Mouse (Mus musculus) erythroblast, adult 5-6 weeks (primary cell): Measurements from ENCODE around the gene Sept1. TPM values are rescaled to one million over a fixed set of nuclear protein-coding genes. Genes with fewer than 3 reads are reported as not detected.

Experiments used
- ATAC-seq: replicated peaks from 2 replicates; pipeline ENCODE4 v1.8.0; 2016; ENCODE audit warnings: moderate number of reproducible peaks, mild to moderate bottlenecking, moderate TSS enrichment, inconsistent platforms; ENCODE audit not compliant: poor library complexity, low FRiP score, severe bottlenecking
- total RNA-seq, 2 experiments: library from RNA; stranded (forward) in 1 of 2; stranded (reverse) in 1 of 2; fragments of 150-400 nt in 1 of 2; fragments of 200-764, 138-1000 nt in 1 of 2; gene quantifications; 2 replicates each; pipeline versions ENCODE4 v1.2.3 to v1.2.4; 2015 to 2017; ENCODE audit warnings: low replicate concordance in 2 of 2

Gene Sept1
- total RNA-seq, 2 experiments from 2014 or later, result 179 to 204 TPM

DNA sequence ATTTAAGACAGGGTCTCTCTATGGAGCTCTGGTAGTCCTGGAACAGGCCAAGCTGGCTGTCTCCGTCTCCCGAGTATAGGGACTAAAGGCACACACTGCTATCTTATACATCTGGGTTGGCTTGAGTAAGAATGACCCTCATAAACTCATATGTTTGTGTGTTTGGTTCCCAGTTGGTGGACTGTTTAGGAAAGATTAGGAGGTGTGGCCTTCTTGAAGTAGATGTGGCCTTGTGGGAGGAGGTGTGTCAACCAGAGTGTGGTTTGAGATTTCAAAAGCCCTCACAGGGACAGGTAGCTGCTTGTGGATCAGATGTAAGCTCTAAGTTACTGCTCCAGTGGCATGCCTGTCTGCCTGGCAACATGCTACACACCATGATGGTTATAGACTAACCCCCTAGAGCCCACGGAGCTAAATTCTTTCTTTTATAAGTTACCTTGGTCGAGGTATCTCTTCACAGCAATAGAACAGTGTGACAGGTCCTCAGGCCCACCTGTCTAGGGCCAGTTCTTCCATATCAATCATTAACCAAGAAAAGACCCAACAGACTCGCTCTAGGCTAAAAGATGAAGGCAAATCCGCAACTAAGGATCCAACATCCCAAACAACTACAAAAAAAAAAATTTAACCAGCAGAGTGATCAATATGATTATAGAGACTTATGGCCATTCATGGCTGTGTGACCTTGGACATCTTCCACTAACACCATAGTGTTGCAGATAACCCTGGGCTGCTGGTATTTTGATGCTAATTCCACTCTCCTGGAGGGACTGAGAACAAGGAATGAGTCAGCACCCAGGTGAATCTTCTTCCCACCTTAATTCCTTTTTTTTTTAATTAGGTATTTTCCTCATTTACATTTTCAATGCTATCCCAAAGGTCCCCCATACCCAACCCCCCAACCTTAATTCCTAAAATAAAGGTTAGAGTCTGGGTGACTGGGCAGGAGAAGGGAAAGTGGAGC, 9.1 kb downstream of the Sept1 start:
- ATAC-seq, result peak; percentile 75

DNA sequence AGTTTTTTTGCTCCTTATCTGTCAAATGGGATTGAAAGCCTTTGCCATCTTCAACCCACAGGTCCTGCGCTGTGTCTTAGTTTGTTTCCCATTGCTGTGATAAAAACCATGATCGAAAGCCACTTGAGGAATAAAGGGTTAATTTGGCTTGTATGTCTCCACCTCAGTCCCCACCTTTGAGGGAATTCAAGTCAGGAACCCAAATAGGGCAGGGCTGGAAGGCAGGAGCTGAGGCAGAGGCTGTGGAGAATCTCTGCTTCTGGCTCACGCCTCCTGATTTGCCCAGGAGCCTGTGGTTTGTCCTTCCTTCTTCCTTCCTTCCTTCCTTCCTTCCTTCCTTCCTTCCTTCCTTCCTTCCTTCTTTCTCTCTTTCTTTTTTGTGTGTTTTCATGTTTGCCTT, 9.8 kb downstream of the Sept1 start:
- no peak for ATAC-seq

DNA sequence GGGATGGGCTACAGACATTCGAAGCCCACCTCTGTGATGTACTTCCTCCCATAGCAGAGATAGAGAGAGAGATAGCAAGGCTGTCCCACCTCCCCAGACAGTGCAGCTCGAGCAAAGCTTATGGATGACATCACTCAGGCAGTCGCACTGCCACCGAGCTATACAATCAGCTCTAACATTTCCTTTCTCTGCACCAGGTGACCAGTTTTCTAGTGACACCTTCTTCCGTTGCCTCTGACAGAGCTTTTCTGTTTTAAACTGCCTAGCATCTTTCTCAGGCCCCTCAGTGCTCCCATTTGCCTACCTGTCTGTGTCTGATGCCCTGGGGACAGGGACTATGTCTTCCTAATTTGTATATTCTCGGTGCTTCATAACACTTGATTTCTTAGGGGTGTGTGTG, 12.5 kb downstream of the Sept1 start:
- no peak for ATAC-seq

DNA sequence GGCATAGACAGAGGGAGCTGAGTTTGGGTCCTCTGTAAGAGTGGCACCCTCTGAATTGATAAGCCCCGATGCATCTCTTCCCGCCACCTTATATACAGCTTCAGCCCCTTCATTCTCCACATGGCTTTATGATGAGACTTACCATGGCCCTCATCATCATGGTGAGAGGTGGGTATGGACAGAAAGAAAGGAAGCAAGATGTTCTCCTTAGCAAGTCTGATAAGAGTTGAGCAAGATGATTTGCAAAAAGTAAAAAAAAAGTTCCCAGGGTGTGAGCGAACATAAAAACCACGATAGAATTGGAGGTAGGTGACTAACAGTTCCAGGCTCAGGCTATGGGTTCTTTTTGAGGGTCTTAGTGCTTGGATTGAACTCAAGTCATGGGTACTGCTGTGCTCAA, 14.3 kb downstream of the Sept1 start:
- peak; percentile 52 for ATAC-seq

DNA sequence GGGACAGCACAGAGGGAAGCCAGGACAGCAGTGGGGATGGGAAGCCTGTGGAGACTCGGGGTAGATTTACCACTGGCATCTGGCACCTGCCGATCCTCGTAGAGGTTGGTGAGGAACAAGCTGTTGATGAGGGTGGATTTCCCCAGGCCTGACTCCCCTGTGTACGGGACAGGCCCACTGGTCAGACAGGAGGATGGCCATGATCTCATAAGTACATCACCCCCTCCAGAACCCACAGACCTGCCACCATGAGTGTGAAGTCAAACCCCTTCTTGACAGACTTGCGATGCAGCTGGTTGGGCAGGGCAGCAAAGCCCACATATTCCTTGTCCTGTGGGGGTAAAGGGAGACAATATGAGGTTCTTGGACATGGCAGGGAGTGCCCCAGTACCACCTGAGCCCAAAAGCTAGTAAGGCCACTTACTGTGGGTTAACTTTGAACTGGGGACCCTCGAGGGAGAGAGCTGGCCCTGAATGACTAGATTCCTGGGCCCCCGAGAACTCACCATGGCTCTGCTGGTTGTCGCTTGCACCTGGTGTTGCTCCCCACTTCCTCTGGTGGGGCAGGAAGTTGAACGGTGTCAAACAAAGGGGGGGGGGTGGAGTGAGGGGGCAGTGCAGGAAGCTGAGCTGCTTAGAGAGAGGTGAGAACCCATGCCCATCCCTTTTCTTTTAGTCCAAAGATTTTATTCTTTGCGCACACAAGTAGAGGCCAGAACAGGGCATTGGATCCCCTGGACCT, 14.9 kb downstream of the Sept1 start:
- ATAC-seq, result no peak

DNA sequence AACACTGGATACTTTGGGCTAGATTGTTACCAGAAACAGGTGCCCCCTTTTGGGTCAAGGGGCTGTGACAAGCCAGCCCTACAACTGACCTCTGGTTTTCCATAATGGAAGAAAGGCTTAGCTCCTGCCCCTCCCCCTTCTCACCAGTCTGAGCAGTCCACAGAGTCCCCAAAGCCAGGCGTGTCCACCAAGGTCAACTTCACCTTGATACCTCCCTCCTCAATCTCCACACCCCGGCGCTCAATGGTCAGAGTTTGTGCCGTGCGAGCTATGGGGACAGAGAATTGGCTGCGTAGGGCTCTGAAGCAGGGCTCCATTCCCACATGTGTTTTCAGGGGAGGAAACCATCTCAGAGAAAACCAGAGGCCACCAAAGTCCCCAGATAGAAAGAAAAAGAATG, 15.5 kb downstream of the Sept1 start:
- ATAC-seq, result no peak

DNA sequence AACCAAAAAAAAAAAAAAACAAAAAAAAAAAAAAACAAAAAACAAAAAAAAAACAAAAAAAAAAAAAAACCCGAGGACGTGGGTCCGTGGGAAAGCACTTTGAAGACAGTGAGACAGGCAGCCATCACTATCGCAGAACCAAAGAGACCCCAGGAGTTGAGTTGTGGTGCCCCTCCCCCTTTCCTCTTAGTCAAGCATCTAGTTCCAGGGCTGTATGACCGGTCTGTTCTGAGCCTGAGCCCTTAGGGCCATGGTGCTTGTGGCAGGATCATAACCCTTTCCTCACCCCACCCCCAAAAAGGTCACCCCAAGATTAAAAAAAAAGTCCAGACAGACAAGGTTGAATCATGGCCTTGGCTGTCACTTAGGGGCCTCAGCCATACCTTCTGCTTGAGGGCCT, 16.6 kb downstream of the Sept1 start:
- ATAC-seq, result no peak

DNA sequence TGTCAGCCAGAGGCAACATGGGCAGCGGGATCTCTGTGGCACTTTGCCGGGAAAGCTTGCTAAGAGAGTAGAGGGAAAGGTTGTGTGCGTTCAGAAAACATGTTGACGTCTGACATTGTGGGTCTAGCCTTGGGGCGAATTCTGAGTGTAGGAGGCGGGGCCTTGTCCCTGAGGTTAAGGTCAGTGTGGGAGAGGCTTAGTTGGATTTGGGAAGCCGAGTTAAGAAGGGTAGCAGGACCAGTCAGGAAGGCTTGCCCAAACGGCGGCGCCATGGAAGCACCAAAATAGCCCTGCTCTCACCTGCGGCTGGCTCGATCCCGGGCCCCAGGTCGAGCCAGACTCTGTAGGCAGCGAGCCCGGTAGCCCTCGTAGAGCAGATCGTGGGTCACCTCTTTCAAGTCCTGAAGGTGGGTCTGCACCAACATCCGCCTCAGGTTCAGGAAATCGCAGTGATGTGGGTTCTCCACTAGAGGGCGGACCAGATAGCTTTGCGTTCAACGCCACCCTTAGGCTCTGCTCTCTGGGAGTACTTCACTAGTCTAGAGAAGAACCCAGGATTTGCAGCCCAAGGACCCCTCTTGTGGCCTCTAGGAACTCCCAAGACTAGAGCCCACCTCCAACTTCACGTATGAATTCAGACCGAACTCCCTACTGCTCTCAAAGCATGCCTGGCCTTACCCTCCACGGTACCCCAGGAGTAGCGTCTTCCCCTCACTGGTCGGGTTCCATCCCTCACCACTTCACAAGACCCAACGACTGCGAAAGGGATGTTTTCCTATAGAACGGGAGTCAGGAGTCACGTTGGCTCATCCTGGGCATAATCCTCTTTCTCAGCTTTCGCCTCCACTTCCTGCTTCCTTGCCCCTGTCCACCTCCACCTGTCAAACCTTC, 17.7 kb downstream of the Sept1 start:
- ATAC-seq, result peak; percentile 65

DNA sequence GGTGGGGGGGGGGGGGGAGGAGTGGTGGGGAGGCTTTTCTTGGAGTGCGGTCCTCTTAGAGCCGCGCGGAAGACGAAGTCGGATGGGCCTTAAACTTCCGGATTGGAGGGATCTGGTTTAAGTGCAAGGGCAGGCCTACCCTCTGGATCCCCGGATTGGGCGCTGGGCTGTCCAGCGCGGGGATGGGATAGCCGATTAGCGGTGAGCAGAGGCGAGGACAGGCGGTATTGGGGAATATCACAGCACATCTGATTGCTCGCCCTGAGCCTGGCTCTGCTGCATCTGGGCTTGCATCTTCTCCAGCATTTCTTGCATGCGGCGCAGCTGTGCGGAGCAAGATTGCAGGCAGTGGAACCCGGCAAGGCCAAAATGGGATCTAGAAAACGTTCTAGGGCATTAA, 18.4 kb downstream of the Sept1 start:
- ATAC-seq, result no peak

DNA sequence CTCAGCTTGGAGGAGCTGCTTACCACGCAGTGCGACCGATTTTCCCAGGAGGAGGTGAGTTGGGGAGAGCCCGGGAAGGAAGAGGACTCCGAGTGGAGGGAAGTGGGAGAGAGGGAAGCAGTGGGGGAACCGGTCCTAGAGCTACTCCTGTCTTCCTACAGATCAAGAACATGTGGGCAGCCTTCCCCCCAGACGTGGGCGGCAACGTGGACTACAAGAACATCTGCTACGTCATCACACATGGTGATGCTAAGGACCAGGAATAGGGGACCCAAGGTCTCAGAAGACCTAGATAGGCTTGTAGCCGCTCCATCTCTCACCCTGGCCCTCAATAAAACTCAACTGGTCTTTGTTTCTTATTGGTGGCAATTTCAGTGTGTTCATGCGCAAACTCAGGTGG, 19.0 kb downstream of the Sept1 start:
- ATAC-seq, result no peak

DNA sequence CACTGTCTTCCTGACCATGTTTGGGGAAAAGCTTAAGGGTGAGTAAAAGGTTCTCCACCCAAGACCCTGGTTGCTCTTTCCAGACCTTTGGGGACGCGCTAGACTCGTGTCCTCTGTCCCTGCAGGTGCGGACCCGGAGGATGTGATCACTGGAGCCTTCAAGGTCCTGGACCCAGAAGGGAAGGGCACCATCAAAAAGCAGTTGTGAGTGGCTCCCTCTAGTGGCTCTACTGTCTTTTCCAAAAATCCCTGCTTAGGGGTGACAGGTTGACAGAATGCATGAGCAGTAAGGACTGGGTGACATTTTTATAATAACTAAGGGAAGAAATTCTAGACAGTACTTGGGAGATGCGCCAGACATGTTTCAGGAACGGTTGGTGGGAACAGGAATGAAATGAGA, 19.4 kb downstream of the Sept1 start:
- peak; percentile 30; the same call in 1 of the 2 replicates for ATAC-seq

DNA sequence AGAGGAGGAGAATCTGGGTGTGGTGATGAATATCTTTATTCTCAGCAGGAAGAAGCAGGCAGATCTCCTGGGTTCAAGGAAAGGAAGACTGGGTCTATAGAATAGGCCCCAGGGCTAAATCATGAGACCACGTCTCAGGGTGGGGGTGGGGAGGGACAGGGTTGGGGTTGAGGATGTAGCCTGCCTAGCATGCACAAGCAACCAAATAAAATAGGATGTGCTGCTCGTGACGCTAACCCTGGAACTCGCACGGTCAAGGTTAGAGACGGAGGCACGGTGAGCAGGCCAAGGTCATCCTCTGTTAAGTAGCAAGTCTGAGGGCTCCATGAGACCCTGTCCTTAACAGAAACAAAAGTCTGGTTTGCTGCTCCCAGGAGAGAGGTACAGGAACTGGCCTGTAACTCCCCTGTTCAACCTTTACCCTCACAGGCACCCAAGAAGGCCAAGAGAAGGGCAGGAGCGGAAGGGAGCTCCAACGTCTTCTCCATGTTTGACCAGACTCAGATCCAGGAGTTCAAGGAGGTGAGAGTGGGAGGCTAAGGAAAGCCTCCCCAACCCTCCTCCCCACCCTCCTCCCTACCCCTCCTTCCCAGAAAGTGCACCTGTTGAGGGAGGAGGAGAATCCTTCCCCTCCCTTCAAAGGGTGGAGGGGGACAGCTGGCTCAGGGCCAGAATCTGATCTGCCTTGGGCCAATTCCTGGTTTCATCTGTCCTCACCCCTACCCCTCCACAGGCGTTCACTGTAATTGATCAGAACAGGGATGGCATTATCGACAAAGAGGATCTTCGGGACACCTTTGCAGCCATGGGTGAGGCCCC, 20.3 kb downstream of the Sept1 start:
- no peak for ATAC-seq

DNA sequence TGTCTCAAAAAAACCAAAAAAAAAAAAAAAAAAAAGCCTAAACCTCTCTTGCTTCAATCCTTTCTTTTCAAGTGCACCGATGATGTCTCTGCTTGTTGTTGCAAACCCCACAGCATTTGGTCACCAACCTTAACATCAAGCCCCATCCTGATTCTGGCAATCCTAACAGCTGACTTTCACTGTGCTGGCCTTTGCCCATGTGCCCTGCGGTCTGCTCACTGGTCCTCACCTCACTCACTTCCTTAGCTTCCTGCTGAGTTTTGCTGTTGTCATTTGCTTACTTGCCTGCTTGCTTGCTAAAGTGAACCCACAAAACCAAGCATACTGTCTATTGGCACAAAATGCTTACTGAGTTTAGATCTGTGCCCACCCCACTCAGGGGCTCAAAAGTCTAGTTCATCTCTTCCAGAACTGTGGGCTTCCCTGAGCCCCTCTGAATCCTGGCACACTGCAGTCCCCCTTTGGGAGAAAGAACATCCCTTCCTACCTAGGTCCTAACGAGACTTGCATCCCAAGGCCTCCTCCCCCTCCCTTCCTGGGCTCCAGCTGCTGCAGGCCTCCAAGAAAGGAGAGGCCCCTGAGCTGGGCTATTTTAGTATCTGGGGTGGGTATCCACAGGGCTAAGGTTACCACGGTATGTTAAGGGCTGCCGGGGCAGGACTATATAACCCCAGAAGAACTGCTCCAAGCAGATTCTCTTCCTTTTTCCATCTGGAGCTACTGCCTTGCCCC, 21.8 kb downstream of the Sept1 start:
- ATAC-seq, result no peak

DNA sequence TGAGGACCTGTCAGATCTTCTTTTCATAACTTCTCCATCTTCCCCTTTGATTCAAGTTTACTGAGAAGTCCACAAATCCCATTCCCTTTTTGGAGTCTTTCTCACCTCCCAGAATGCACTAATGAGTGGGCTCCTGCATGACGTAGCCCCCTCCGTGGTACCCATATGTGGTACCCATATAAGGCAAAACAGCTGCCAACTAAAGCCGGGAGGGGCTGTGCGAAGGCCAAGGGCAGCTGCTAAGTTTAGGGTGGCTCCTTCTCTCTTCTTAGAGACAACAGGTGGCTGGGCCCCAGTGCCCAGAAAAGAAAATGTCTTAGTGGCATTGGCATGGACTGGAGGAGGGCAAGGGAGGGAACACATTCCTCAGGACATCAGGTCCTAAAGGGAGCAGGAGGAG, 22.7 kb downstream of the Sept1 start:
- ATAC-seq, result no peak

DNA sequence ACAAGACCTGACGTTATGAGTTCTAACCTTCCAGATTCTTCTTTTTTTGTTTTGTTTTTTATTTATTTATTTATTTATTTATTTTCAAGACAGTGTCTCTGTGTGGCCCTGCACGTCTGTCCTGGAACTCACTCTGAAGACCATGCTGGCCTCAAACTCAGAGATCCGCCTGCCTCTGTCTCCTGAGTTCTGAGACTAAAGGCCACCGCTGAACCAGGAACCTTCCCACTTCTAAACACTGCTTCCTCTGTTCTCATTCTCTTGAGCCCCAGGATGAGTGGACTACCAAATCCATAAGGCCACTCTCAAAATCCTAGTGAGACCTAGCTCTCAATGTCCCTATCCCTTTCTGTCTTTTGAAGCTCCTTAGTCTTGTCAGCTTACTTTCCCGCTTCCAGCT, 23.1 kb downstream of the Sept1 start:
- no peak for ATAC-seq

DNA sequence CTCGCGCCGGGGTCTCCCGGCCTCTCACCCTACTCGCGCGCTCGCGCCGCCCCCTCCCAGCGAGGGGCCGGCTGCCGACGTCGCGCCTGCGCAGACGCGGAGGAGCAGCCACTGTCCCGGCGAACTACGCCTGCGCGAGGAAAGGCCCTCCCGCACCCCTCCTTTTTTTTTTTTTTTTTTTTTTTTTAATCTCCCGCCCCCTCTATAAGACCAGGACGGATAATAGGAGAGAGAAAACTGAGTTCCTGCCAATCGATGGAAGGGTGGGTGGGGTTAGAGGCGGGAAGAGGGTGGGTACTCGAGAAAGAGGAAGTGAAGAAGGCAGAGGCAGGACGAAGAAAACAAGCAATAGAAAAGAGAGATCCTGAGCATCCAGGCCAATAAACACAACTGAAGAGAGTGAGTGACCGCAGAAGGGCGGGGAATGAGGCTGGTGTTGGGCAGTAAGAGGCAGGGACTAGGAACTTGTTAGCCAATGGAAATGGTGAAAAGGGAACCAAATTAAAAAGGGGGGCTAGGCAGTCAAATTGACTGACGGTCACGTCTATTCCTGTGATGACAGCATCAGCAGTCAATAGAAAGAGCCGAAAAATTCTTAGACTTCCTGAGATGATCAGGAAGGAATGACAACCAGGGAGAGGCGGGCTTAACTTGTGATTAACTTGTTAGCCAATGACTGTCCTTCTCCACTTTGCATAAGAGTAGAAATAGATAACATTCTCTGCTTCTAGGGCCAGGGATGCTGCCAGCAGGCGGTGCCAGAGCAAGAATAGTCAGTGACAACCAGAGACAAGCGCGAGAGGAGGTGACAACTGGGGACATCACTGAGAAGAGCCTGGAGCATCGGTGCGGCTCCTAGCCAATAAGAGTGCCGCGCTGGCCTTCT, 24.1 kb downstream of the Sept1 start, which contains the start of gene Mylpf:
Gene Mylpf (plus strand): TSS at position 338 of the 886 bp plus-strand sequence.
- peak; percentile 77 for ATAC-seq

DNA sequence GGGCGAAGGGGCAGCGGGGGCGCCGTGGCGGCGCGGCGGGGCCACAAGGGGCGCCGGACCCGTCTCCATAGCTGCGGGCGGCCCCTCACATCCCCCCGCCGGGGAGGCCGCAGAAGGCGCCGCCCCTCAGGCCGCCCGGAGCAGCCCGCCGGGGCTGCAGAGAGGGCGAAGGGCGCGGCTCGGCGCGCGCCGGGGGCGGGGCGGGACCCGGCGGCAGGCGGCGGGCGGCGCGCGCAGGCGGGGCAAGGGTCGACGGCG, 24.7 kb downstream of the Sept1 start, which contains the start of gene Tbc1d10b:
Gene Tbc1d10b (minus strand): TSS at position 174 of the 258 bp plus-strand sequence.
- no peak; the same call in 1 of the 2 replicates for ATAC-seq
